Mouse (Mus musculus): Measurements from ENCODE around the gene Tmem120b. TPM values are rescaled to one million over a fixed set of nuclear protein-coding genes. Genes with fewer than 3 reads are reported as not detected.
"Not testable (repeated sequence)": the region's sequence is repeated elsewhere in the genome, so short reads cannot be mapped to it uniquely, and the experiment has no call there.

The Tmem120b gene
- polyA plus RNA-seq, 1 experiment: 9.4 TPM

- H3K27me3 ChIP-seq (ENCODE audit: control insufficient read depth): no peaks in the 10 kb centered on the region
- peaks cover 2% of the 10 kb centered on the region; the same call in 1 of the 2 replicates for H3K9me3 ChIP-seq (ENCODE audit: control insufficient read depth, low read length)
- H3K4me3 ChIP-seq (replicated peaks): no peak overlapping the region
- H3K36me3 ChIP-seq (ENCODE audit: control insufficient read depth): no peaks in the 10 kb centered on the region
- H3K4me1 ChIP-seq (ENCODE audit: control insufficient read depth): peaks cover 29% of the 10 kb centered on the region
- no peak for TF ChIP-seq GATA1 (IDR thresholded peaks at IDR 0.05; ENCODE audit: low read length)
- no peak for TF ChIP-seq TAL1 (IDR thresholded peaks at IDR 0.05; ENCODE audit: low read length)
These were observed 7.4 kb upstream of the Tmem120b start for GRCm38 (mm10) chr5:123060706-123061401.

GRCm38 (mm10) chr5:123061402-123061749, 6.8 kb upstream of the Tmem120b start:
- not testable (repeated sequence) for H3K36me3 ChIP-seq (ENCODE audit: control insufficient read depth); H3K9me3 ChIP-seq (ENCODE audit: control insufficient read depth, low read length); H3K27me3 ChIP-seq (ENCODE audit: control insufficient read depth); H3K4me3 ChIP-seq (replicated peaks)
- peaks cover 29% of the 10 kb centered on the region for H3K4me1 ChIP-seq (ENCODE audit: control insufficient read depth)

GRCm38 (mm10) chr5:123063141-123063540, 5.1 kb upstream of the Tmem120b start:
- H3K4me1 ChIP-seq (ENCODE audit: control insufficient read depth): peaks cover 29% of the 10 kb centered on the region
- TF ChIP-seq TAL1 (IDR thresholded peaks at IDR 0.05; ENCODE audit: low read length) (no peak), GATA1 (IDR thresholded peaks at IDR 0.05; ENCODE audit: low read length) (no peak)
- no peaks in the 10 kb centered on the region for H3K27me3 ChIP-seq (ENCODE audit: control insufficient read depth)
- no peak overlapping the region for H3K4me3 ChIP-seq (replicated peaks)
- no peaks in the 10 kb centered on the region for H3K36me3 ChIP-seq (ENCODE audit: control insufficient read depth)
- H3K9me3 ChIP-seq (ENCODE audit: control insufficient read depth, low read length): no peaks in the 10 kb centered on the region

- peaks cover 26% of the 10 kb centered on the region for H3K4me1 ChIP-seq (ENCODE audit: control insufficient read depth)
- H3K27me3 ChIP-seq (ENCODE audit: control insufficient read depth): no peaks in the 10 kb centered on the region
- H3K4me3 ChIP-seq (replicated peaks): no peak overlapping the region
- H3K36me3 ChIP-seq (ENCODE audit: control insufficient read depth): no peaks in the 10 kb centered on the region
- H3K9me3 ChIP-seq (ENCODE audit: control insufficient read depth, low read length): no peaks in the 10 kb centered on the region
- TF ChIP-seq TAL1 (IDR thresholded peaks at IDR 0.05; ENCODE audit: low read length): no peak
- TF ChIP-seq GATA1 (IDR thresholded peaks at IDR 0.05; ENCODE audit: low read length): no peak
These were observed 4.0 kb upstream of the Tmem120b start for GRCm38 (mm10) chr5:123064207-123064606.

- Histone ChIP-seq H3K36me3 (ENCODE audit: control insufficient read depth) (no peaks in the 10 kb centered on the region), H3K9me3 (ENCODE audit: control insufficient read depth, low read length) (no peaks in the 10 kb centered on the region), H3K27me3 (ENCODE audit: control insufficient read depth) (no peaks in the 10 kb centered on the region), H3K4me3 (replicated peaks) (no peak overlapping the region), H3K4me1 (ENCODE audit: control insufficient read depth) (peaks cover 23% of the 10 kb centered on the region)
- TF ChIP-seq TAL1 (IDR thresholded peaks at IDR 0.05; ENCODE audit: low read length): no peak
- no peak for TF ChIP-seq GATA1 (IDR thresholded peaks at IDR 0.05; ENCODE audit: low read length)
These were observed 720 bp upstream of the Tmem120b start for GRCm38 (mm10) chr5:123067395-123067995.

- Histone ChIP-seq H3K27me3 (ENCODE audit: control insufficient read depth) (no peaks in the 10 kb centered on the region), H3K4me3 (replicated peaks) (no peak overlapping the region), H3K9me3 (ENCODE audit: control insufficient read depth, low read length) (no peaks in the 10 kb centered on the region), H3K4me1 (ENCODE audit: control insufficient read depth) (peaks cover 23% of the 10 kb centered on the region), H3K36me3 (ENCODE audit: control insufficient read depth) (no peaks in the 10 kb centered on the region)
- TF ChIP-seq GATA1 (IDR thresholded peaks at IDR 0.05; ENCODE audit: low read length): no peak
- no peak for TF ChIP-seq TAL1 (IDR thresholded peaks at IDR 0.05; ENCODE audit: low read length)
These were observed 499 bp downstream of the Tmem120b start for GRCm38 (mm10) chr5:123068714-123069113.

- peak overlapping the region; percentile 74 for H3K4me3 ChIP-seq (replicated peaks)
- peaks cover 36% of the 10 kb centered on the region for H3K36me3 ChIP-seq (ENCODE audit: control insufficient read depth)
- H3K4me1 ChIP-seq (ENCODE audit: control insufficient read depth): peaks cover 52% of the 10 kb centered on the region
- TF ChIP-seq TAL1 (IDR thresholded peaks at IDR 0.05; ENCODE audit: low read length): no peak
- TF ChIP-seq GATA1 (IDR thresholded peaks at IDR 0.05; ENCODE audit: low read length): no peak
- H3K9me3 ChIP-seq (ENCODE audit: control insufficient read depth, low read length): peaks cover 10% of the 10 kb centered on the region
- no peaks in the 10 kb centered on the region; the same call in 1 of the 2 replicates for H3K27me3 ChIP-seq (ENCODE audit: control insufficient read depth)
These were observed 7.6 kb downstream of the Tmem120b start for GRCm38 (mm10) chr5:123075576-123076418.

- H3K4me1 ChIP-seq (ENCODE audit: control insufficient read depth): peaks cover 59% of the 10 kb centered on the region
These were observed 8.4 kb downstream of the Tmem120b start for GRCm38 (mm10) chr5:123076419-123077281.

More at GRCm38 (mm10) chr5:123076419-123077281, 8.4 kb downstream of the Tmem120b start:
- Histone ChIP-seq H3K4me3 (replicated peaks) (peak overlapping the region; percentile 74), H3K9me3 (ENCODE audit: control insufficient read depth, low read length) (peaks cover 10% of the 10 kb centered on the region), H3K36me3 (ENCODE audit: control insufficient read depth) (peaks cover 44% of the 10 kb centered on the region), H3K27me3 (ENCODE audit: control insufficient read depth) (no peaks in the 10 kb centered on the region; the same call in 1 of the 2 replicates)
- TF ChIP-seq TAL1 (IDR thresholded peaks at IDR 0.05; ENCODE audit: low read length): peak; percentile 66
- peak; percentile 45; the same call in 1 of the 2 replicates for TF ChIP-seq GATA1 (IDR thresholded peaks at IDR 0.05; ENCODE audit: low read length)
